Mouse (Mus musculus): ENCODE measurements around the gene Adh6b. TPM values are rescaled to one million over a fixed set of nuclear protein-coding genes. Genes with fewer than 3 reads are reported as not detected.

Gene Adh6b
- polyA plus RNA-seq, 1 experiment = 2.4 TPM

- Histone ChIP-seq H3K27ac (replicated peaks; ENCODE audit: low read depth, low read length) (no peak overlapping the region; the same call in 1 of the 2 replicates), H3K4me1 (ENCODE audit: control insufficient read depth, insufficient read depth, insufficient read length, low read length) (no peaks in the 10 kb centered on the region), H3K4me3 (ENCODE audit: insufficient read depth, low read depth, low read length) (no peak overlapping the region)
Observed at GRCm38 (mm10) chr3:138404872-138405271, 63.3 kb downstream of the Adh6b start.

GRCm38 (mm10) chr3:138405341-138405740, 63.8 kb downstream of the Adh6b start:
- Histone ChIP-seq H3K4me3 (ENCODE audit: insufficient read depth, low read depth, low read length) (no peak overlapping the region), H3K27ac (replicated peaks; ENCODE audit: low read depth, low read length) (no peak overlapping the region), H3K4me1 (ENCODE audit: control insufficient read depth, insufficient read depth, insufficient read length, low read length) (no peaks in the 10 kb centered on the region)

- Histone ChIP-seq H3K4me3 (ENCODE audit: insufficient read depth, low read depth, low read length) (no peak overlapping the region), H3K27ac (replicated peaks; ENCODE audit: low read depth, low read length) (no peak overlapping the region), H3K4me1 (ENCODE audit: control insufficient read depth, insufficient read depth, insufficient read length, low read length) (no peaks in the 10 kb centered on the region)
Observed at GRCm38 (mm10) chr3:138405840-138406239, 64.3 kb downstream of the Adh6b start.

GRCm38 (mm10) chr3:138407920-138408319, 66.3 kb downstream of the Adh6b start:
- H3K4me1 ChIP-seq (ENCODE audit: control insufficient read depth, insufficient read depth, insufficient read length, low read length) = no peaks in the 10 kb centered on the region
- no peak overlapping the region for H3K27ac ChIP-seq (replicated peaks; ENCODE audit: low read depth, low read length)
- no peak overlapping the region for H3K4me3 ChIP-seq (ENCODE audit: insufficient read depth, low read depth, low read length)

Other genes starting within 250 kb of the Adh6b start
- 3.3 and 5.9 TPM in 2 replicates for gene Trmt10a, start 198.3 kb upstream of the Adh6b start, polyA plus RNA-seq (2012; ENCODE audit: insufficient read depth, insufficient read length, missing spikeins)
- 1.6 and 3.2 TPM in 2 replicates for gene Mttp, start 196.8 kb upstream of the Adh6b start, polyA plus RNA-seq (2012; ENCODE audit: insufficient read depth, insufficient read length, missing spikeins)
- gene 4930579F01Rik, start 147.9 kb upstream of the Adh6b start, polyA plus RNA-seq (2012; ENCODE audit: insufficient read depth, insufficient read length, missing spikeins) = not detected in 2 replicates
- 0.83 and 1.2 TPM in 2 replicates for gene Adh7, start 124.0 kb upstream of the Adh6b start, polyA plus RNA-seq (2012; ENCODE audit: insufficient read depth, insufficient read length, missing spikeins)
- gene Adh1, start 80.8 kb upstream of the Adh6b start, polyA plus RNA-seq (2012; ENCODE audit: insufficient read depth, insufficient read length, missing spikeins) = 171 and 175 TPM in 2 replicates
- gene Adh6a, start 28.5 kb upstream of the Adh6b start, polyA plus RNA-seq (2012; ENCODE audit: insufficient read depth, insufficient read length, missing spikeins) = not detected in 2 replicates
- gene Adh4, start 73.7 kb downstream of the Adh6b start, polyA plus RNA-seq (2012; ENCODE audit: insufficient read depth, insufficient read length, missing spikeins) = 2.5 TPM in 2 replicates
- gene Adh5, start 101.3 kb downstream of the Adh6b start, polyA plus RNA-seq (2012; ENCODE audit: insufficient read depth, insufficient read length, missing spikeins) = 120 and 135 TPM in 2 replicates
- gene Metap1, start 147.7 kb downstream of the Adh6b start, polyA plus RNA-seq (2012; ENCODE audit: insufficient read depth, insufficient read length, missing spikeins) = 21.0 and 21.7 TPM in 2 replicates
- 128 and 136 TPM in 2 replicates for gene Eif4e, start 184.4 kb downstream of the Adh6b start, polyA plus RNA-seq (2012; ENCODE audit: insufficient read depth, insufficient read length, missing spikeins)

All from brown adipose tissue, adult 24 weeks (tissue).